Mouse (Mus musculus) adipocyte (in vitro differentiated cells): ENCODE data around the gene Flvcr1.

Source experiments
- DNase-seq: peaks from one replicate; pipeline ENCODE4 v3.0.0-alpha.2; 2016; ENCODE audit warnings: low spot score

Gene Flvcr1

DNA sequence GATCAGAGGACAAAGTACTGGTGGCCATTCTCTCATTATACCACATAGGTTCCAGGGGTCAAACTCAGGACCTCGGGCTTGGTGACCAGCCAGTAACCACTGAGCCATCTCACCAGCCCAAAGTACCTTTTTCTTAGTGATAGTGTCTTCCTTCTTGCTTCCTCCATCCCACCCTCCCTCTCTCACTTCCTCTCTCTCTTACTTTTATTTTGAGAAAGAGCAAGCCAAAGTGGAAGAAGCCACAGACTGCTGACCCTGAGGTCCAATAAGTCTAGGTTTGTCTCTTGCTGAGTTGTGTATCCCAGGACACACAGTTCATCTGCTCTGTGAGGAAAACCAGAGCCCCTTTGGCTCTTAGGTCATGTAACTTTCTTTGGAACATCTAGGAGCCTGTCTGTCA, 45.5 kb downstream of the Flvcr1 start:
- DNase-seq: no peak

DNA sequence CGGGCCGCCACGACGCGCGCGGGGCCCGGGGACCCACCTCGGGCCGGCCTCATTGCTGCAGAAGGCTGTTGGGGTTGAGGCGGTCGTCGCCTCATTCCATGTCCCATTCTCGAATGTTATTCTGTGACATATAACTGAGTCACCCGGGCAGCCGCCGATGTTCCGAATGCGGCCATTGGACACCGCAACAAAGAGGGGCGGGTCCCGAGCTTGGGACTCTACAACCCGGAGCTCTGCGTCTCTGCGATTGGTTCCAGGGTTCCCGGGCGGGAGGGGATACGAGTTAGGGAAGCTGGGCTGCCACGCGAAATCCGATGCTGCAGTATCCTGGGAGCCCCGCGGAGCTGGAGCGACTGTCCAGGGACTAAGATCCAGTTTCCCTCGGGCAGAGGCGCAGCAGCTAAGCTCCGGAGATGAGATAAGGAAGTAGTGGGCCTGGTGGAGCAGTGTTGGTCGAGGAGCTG, 46.8 kb downstream of the Flvcr1 start, which contains the start of gene Vash2:
Gene Vash2, minus strand, starts transcription at position 197 of the 464 bp plus-strand sequence.
- peak; percentile 45 for DNase-seq

DNA sequence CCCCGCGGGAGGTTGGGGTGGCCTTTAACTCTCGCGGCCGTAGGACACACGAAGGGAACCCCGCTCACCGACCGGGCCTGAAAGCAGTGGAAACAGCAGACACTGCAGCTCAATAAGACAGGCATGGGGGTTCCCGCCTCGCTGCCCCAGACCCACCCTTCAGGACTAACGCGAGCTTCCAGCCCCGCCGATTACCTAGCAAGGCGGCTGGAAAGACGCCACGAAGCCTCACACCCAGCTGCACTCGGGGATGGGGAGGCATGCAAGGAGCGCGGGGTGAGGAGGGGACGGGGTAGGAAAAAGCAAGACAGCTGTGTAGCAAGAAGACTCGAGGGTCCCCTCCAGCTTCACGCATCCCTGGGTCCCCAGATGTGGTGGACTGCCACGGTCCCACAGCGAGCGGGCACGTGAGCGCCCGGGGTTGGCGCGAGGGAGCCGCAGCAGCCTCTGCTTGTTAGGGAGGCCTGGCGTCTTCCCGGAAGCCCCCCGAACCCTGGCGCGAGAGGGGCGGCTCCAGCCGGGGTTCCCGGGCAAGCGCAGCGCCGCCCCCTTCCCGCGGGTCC, 47.4 kb downstream of the Flvcr1 start:
- no peak for DNase-seq

DNA sequence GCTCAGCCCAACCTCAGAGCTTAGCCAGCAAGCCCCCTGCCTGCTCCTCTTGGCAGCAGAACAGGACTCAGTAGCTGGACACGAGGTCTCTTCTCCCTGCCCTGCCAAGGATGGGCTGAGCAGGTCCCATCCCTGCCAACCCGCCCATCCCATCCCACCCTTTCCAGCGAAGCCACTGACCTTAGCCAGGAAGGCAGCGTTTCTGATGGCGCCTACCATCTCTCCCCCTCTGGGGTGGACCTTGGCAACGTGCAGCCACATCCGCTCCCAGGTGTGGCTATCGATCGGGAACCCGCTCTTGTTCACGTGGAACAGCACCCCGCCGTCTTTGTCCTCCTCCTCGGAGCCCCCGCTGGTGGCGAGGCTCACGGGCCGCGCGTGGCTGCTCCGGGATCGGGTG, 48.0 kb downstream of the Flvcr1 start:
- DNase-seq: no peak

DNA sequence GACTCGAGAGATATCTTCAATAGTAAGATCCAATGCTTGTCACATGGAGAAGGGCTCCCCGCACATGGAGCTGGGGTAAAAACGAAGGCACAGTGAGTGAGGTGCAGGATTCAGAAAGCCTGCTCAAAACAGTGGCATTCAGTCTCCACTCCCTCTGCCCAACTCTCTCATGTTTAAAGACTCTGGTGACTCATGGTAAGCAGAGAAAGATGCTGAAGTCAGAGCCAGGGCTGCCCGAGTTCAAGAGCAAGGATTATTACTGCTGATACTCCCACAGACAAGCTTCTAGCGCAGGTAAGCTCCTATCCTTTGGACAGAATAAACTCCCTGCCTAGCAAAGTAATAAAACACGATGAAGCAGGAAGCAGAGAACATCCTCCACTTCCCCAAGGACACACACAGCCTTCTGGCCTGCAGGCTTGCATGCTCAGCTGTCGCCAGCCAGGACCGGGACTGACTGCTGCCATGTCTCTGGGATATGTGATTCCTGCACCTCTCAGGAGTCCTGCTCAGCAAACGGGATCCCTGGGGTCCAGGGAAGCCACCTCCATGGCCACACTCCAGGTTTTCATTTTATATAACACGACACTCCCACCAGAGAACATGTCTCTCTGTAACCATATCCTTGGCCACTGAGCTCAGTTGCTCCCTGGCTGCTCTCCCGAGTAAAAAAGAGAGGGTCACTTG, 48.9 kb downstream of the Flvcr1 start:
- DNase-seq: no peak

DNA sequence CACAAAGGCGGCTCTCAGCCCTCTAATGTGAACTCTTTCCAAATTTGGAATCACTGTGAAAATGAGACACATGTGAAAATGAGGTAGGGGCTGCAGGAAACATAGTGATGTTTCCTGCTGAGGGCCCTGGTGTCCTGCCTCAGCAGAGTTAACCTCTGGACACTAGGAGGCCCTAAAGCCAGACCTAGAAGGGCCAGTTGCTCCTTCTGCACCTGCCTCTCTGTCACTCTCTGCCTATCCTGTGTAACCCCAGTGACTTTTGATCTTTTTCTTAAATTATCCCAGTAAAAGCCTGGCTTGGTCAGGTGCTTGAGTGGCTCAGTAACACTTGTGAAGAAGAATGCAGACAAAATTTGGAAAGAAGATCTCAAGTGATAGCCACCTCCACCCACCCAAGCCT, 51.1 kb downstream of the Flvcr1 start:
- DNase-seq: no peak

DNA sequence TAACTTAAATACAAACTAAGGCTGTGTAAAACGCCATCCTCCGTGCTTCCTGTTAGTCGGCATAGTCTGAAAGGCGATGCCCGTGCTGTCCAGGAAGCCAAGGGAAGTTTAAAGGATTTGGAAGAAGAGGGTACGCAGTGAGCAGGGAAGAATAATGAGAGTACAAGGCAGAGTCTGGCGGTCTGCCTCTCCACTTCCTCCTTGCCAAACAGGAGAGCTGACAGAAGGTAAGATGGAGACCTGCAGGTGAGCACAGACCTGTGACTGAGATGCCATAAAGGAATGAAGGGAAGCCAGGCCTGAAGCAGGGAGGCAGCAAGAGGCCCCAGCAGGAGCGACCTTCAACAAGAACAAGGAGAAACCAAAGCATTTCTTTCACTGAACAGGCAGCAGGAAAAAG, 51.8 kb downstream of the Flvcr1 start:
- no peak for DNase-seq

DNA sequence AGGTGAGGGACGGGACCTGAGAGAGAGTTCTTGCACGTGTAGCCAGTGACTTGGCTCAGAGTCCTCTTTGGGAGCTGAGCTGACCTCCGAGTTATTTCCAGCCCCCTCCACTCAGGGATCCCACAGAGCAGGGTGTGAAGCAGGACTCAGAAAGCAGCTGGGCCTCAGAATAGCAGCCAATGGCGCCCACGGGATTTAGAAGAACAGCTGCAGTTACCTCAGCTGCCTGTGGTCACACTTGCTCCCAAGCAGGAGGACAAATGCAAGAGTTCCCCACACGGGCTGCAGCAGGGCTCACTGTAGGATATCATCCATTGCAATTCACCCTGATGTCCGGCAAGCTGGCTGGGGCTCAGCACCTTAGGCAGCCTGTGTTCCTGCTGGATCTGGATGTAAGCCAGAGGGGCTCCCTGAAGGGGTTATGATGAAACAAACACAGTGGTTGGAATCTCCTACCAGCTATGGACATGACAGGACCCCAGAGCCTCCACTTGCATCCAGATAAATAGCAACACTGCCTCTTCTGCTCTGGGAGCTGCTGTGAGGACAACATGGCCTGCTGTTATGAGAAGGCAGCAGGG, 53.3 kb downstream of the Flvcr1 start:
- no peak for DNase-seq

DNA sequence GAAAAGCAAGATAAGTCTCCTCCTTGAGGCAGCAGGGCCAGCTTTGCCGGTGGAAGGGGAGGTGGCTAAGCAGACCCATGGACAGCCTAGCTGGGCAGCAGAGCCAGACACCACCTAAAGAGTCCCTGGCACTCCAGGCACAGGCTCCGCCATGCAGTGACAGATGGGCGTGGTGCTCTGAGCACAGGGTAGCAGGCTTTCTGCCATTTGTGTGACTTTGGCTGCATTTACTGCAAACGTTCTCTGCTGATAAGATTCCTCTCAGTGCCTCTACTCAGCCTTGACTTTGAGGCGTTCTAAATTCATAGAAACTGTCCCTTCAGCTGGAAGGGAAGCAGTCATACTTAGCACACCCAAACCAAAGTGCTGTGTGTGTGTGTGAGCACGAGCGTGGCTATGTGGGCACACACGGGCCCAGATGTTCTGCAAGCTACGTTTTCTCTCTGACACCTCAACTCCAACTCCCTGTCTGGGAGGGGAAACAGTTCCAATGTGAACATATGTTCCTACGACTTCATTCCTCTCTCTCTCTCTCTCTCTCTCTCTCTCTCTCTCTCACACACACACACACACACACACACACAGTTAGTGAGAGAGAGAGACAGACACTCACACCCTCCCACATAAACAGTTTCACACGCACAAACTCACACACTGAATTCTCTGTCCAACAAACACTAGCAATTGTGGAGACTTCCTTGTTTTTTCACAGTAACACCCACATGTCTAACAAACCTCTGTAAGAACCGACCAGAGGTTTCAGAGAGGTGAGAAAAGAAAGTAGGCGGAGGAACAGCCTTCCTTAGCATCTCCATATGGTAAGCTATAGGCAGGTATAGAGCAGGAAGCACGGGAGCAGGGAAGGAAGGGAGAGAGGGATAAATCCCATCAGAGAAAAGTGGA, 54.0 kb downstream of the Flvcr1 start:
- DNase-seq: no peak

DNA sequence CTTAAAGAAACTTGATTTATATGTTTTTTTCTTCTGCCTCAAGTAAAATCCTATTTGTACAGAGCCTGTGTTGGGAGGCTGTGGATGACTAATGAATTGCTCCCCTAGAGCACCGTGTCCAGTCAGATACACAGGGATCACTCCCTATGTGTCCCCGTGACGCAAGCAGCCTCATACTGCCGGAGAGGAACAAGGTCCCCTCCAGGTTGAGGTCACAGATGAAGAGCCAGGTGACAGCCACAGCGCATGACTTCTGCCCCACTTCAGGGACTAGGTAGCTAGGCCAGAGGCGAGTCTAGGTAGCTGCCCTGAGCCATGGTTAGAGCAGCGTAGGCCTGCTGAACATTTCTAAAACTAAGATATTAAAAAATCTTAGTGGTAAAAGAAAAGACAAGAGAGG, 57.9 kb downstream of the Flvcr1 start:
- no peak for DNase-seq

DNA sequence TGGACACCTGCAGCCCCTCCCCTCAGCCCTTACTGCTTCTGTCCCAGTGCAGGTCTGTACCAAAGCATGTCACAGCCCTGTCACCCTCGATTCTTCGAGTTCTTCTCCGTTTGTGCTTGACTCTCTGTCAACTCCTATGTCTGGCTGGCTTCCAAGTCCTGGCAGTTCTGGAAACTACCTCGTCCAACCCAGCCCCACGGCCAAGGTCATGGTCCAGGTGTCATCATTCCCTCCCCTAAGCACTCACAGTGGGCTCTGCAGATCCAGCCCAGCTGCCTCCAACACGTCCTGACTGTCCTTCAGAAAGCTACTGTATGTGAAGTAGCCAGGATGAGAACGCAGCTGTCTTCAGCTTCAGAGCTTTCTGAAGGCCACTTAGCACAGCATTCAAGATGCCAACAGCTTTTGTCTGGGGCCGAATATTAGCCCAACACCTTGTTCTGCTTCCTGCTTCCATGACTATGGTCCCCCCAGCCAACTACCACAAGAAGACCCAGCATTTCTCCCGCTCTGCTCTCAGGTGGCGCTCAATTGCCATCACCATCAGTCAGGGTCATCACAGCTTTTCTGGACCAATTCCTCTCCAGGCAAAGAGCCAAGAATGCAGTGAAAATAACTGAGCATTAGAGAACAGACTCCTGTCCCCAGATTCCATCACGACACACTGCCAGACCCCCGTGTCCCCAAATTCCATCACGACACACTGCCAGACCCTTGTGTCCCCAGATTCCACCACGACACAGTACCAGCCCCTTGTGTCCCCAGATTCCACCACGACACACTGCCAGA, 60.8 kb downstream of the Flvcr1 start:
- no peak for DNase-seq

DNA sequence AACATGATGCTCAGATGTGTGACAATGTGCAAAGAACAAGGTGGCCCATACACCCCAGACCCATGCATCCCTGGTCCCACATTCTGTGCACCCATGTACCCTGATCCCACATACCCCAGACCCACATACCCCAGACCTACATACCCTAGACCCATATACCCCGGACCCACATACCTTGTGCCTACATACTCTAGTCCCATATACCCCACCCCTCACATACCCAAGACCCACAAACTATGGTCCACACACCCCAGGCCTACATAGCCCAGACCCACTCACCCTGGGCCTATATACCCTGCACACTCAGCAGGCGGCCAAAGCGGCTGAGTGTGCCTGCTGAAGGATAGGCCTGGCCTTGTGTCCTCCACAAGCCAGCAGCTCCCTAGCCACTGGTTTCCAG, 63.2 kb downstream of the Flvcr1 start:
- no peak for DNase-seq

DNA sequence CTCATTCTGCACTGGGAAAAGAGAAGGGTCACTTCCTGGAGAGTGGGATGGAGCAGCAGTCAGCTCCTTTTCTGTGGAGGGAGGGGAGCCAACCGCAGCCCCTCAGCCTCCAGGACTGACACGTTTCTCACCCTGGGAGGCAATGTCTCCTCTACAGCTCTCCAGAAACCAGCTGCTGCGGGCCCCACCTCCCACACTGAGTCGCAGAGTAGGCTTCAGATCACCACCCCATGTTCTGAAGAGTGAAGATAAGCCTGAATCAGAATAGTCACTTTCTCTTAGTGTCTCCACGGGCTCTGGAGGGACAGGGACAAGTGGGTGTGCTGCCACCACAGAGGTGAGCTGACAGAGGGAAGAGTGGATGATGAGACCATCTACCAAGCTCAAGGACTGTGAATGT, 67.1 kb downstream of the Flvcr1 start:
- no peak for DNase-seq
